Mouse (Mus musculus) A20 (cell line): ENCODE measurements around the gene Fastkd3.

ENCODE experiments used
- DNase-seq: peaks from one replicate; pipeline ENCODE4 v3.0.0-alpha.2; 2011; ENCODE audit warnings: low read depth, low spot score

Gene Fastkd3

GRCm38 (mm10) chr13:68607652-68608405 lies 25.8 kb downstream of the Fastkd3 start:
- no peak for DNase-seq

GRCm38 (mm10) chr13:68622792-68623191 lies 40.8 kb downstream of the Fastkd3 start:
- DNase-seq = no peak

GRCm38 (mm10) chr13:68627041-68627440 lies 45.0 kb downstream of the Fastkd3 start:
- DNase-seq = no peak
